ENCODE assay signal across 11 mouse cellular contexts in genomic region chr10:99202363-99202762, GRCm38 (mm10).
DNase-seq lines count a peak whose midpoint lies in the region; ATAC-seq and TF ChIP-seq lines count a peak whose summit lies in the region.
"Had no signal": no experiment of that assay in that cellular context is flagged by ENCODE, and none has a peak within 500 bp of the region (broad histone marks: within the 10 kb centered on the region; RNA-seq: fewer than 3 reads in every experiment).

No protein-coding gene starts in this region.

- H3K27ac ChIP-seq in heart, embryonic 10.5 days: 0 out of 2 replicates have a peak overlapping the region, but pooled peaks have one; percentile 62
- H3K27ac ChIP-seq in neural tube, embryonic 15.5 days (replicated peaks): no peak overlapping the region
- H3K27ac ChIP-seq in kidney, postnatal 0 days: peak overlapping the region; percentile 54; the same call in 1 of the 2 replicates
- H3K27ac ChIP-seq: forebrain, embryonic 15.5 days; heart, embryonic 15.5 days had no signal

- no peaks in the 10 kb centered on the region for H3K27me3 ChIP-seq in heart, embryonic 10.5 days (ENCODE audit: insufficient read depth, poor library complexity, severe bottlenecking)
- H3K27me3 ChIP-seq in neural tube, embryonic 15.5 days (replicated peaks): no peaks in the 10 kb centered on the region
- no peaks in the 10 kb centered on the region for H3K27me3 ChIP-seq in kidney, postnatal 0 days (ENCODE audit: insufficient read depth, low read length)
- H3K27me3 ChIP-seq: forebrain, embryonic 15.5 days; heart, embryonic 15.5 days had no signal

- H3K4me2 ChIP-seq in neural tube, embryonic 15.5 days: no peak overlapping the region
- no peak overlapping the region for H3K4me2 ChIP-seq in kidney, postnatal 0 days (ENCODE audit: low read length)
- H3K4me2 ChIP-seq: forebrain, embryonic 15.5 days; heart, embryonic 15.5 days had no signal

- no peak for DNase-seq in heart, embryonic 10.5 days (ENCODE audit: low spot score)
- no peak for DNase-seq in heart, adult 9 months (ENCODE audit: low spot score in 2 of 2)
- DNase-seq in neural tube, embryonic 10.5 days (ENCODE audit: extremely low spot score, low spot score): peak; percentile 25
- DNase-seq in kidney, postnatal 0 days (ENCODE audit: low spot score): peak; percentile 32
- DNase-seq in yolk sac, embryonic 10.5 days (ENCODE audit: low spot score): peak; percentile 64
- no peak for DNase-seq in ovary, postnatal 36 days (ENCODE audit: low spot score)
- DNase-seq: lung, postnatal 4 days had no signal

- peaks cover 4% of the 10 kb centered on the region; the same call in 1 of the 2 replicates for H3K36me3 ChIP-seq in heart, embryonic 10.5 days
- H3K36me3 ChIP-seq in neural tube, embryonic 15.5 days: no peaks in the 10 kb centered on the region
- 0 out of 2 replicates have a peak, but pooled peaks cover 3% of the 10 kb centered on the region for H3K36me3 ChIP-seq in kidney, postnatal 0 days (ENCODE audit: insufficient read depth, low read length)
- H3K36me3 ChIP-seq: forebrain, embryonic 15.5 days; heart, embryonic 15.5 days had no signal

- H3K4me1 ChIP-seq in heart, embryonic 10.5 days: peaks cover 26% of the 10 kb centered on the region
- H3K4me1 ChIP-seq in neural tube, embryonic 15.5 days: peaks cover 17% of the 10 kb centered on the region
- H3K4me1 ChIP-seq in kidney, postnatal 0 days (replicated peaks; ENCODE audit: insufficient read depth, low read length): peaks cover 4% of the 10 kb centered on the region

- H3K9ac ChIP-seq in neural tube, embryonic 15.5 days (replicated peaks): no peak overlapping the region
- no peak overlapping the region for H3K9ac ChIP-seq in kidney, postnatal 0 days (ENCODE audit: low read depth, low read length)
- H3K9ac ChIP-seq: forebrain, embryonic 15.5 days; heart, embryonic 15.5 days had no signal

- ATAC-seq in neural tube, embryonic 15.5 days (ENCODE audit: low FRiP score): no peak
- ATAC-seq in kidney, postnatal 0 days (replicated peaks; ENCODE audit: low FRiP score, low read depth): peak; percentile 47; the same call in 1 of the 2 replicates
- ATAC-seq in cerebellum, adult (ENCODE audit: insufficient number of reproducible peaks, low FRiP score, low TSS enrichment): no peak
- ATAC-seq: forebrain, embryonic 15.5 days had no signal

- WGBS in heart, embryonic 10.5 days: 24% methylated on average over 8 of the region's 8 CpGs
- 56% methylated on average over 8 of the region's 8 CpGs for WGBS in neural tube, embryonic 15.5 days
- WGBS in kidney, postnatal 0 days: 16% methylated on average over 8 of the region's 8 CpGs

- H3K9me3 ChIP-seq in heart, embryonic 10.5 days: no peaks in the 10 kb centered on the region
- H3K9me3 ChIP-seq in neural tube, embryonic 15.5 days (replicated peaks): no peaks in the 10 kb centered on the region
- H3K9me3 ChIP-seq in kidney, postnatal 0 days (replicated peaks; ENCODE audit: low read length): no peaks in the 10 kb centered on the region
- H3K9me3 ChIP-seq: forebrain, embryonic 15.5 days; heart, embryonic 15.5 days had no signal

- no peak overlapping the region for H3K4me3 ChIP-seq in heart, embryonic 10.5 days
- H3K4me3 ChIP-seq in neural tube, embryonic 15.5 days (replicated peaks): no peak overlapping the region
- no peak overlapping the region for H3K4me3 ChIP-seq in kidney, postnatal 0 days (replicated peaks; ENCODE audit: low read depth, low read length)
- H3K4me3 ChIP-seq: forebrain, embryonic 15.5 days; heart, embryonic 15.5 days had no signal

- no peak for TF ChIP-seq CTCF in kidney, postnatal 0 days (IDR thresholded peaks at IDR 0.05; ENCODE audit: low read depth)

Comparison
In these comparisons a context has a peak if more than half of its experiments do, and no peak if none do; other contexts are left out.
1. DNase-seq: peak in neural tube, embryonic 10.5 days (single experiment), kidney, postnatal 0 days (single experiment) and yolk sac, embryonic 10.5 days (single experiment); none in heart, embryonic 10.5 days (single experiment), heart, adult 9 months (0 of 2) and ovary, postnatal 36 days (single experiment).